Mouse (Mus musculus) ES-E14 (cell line): Measurements from ENCODE around the gene Bcl2l14. TPM values are rescaled to one million over a fixed set of nuclear protein-coding genes. Genes with fewer than 3 reads are reported as not detected.
A peak's percentile ranks its signal among the peaks of the same experiment; 100 is the strongest.

Experiments used
- DNase-seq: peaks from one replicate; pipeline ENCODE4 v3.0.0-alpha.2; 2013; ENCODE audit warnings: low read depth, low spot score
- H3K27ac ChIP-seq: 2 replicates; pipeline ENCODE4 v1.5.1; 2012; ENCODE audit warnings: low read depth, mild to moderate bottlenecking, low read length, moderate library complexity, mixed read lengths; ENCODE audit not compliant: poor library complexity, insufficient read depth, severe bottlenecking
- H3K36me3 ChIP-seq: 2 replicates; pipeline ENCODE4 v1.6.1; 2012; ENCODE audit warnings: mild to moderate bottlenecking, low read length, moderate library complexity, mixed read lengths; ENCODE audit not compliant: control insufficient read depth, poor library complexity, insufficient read depth, severe bottlenecking
- H3K4me1 ChIP-seq, 2 experiments: fragments of 150-350 bp in 1 of 2; sonication (generic) in 1 of 2; 2 replicates each; pipeline ENCODE4 v1.6.1; 2012; ENCODE audit warnings: low read length in 2 of 2, mild to moderate bottlenecking in 1 of 2, mixed read lengths in 1 of 2; ENCODE audit not compliant: control insufficient read depth in 2 of 2, insufficient read depth in 2 of 2, poor library complexity in 1 of 2
- H3K4me3 ChIP-seq, 2 experiments: fragments of 150-350 bp in 1 of 2; sonication (generic) in 1 of 2; 2 replicates each; pipeline ENCODE4 v1.5.1; 2012; ENCODE audit warnings: low read length in 2 of 2, low read depth in 1 of 2, mild to moderate bottlenecking in 1 of 2, mixed read lengths in 1 of 2; ENCODE audit not compliant: insufficient read depth in 1 of 2, poor library complexity in 1 of 2, severe bottlenecking in 1 of 2
- H3K9ac ChIP-seq: 2 replicates; pipeline ENCODE4 v1.6.1; 2012; ENCODE audit warnings: low read depth, mild to moderate bottlenecking, low read length, mixed read lengths; ENCODE audit not compliant: poor library complexity, insufficient read depth, severe bottlenecking
- H3K9me3 ChIP-seq: fragments of 150-350 bp; sonication (generic); 2 replicates; pipeline ENCODE4 v1.6.1; 2012; ENCODE audit warnings: low read depth, mild to moderate bottlenecking, low read length; ENCODE audit not compliant: control insufficient read depth, insufficient read depth
- CHD2 ChIP-seq: IDR thresholded peaks from 2 replicates; pipeline ENCODE4 v1.6.1; 2014; ENCODE audit warnings: mild to moderate bottlenecking, low read depth, low read length, inconsistent platforms
- HCFC1 ChIP-seq: IDR thresholded peaks from 2 replicates; pipeline ENCODE4 v1.6.1; 2012; ENCODE audit warnings: low read length, inconsistent platforms, borderline replicate concordance; ENCODE audit not compliant: insufficient read depth
- MAFK ChIP-seq: IDR thresholded peaks from 2 replicates; pipeline ENCODE4 v1.6.1; 2014; ENCODE audit warnings: mild to moderate bottlenecking, low read depth, low read length, inconsistent platforms; ENCODE audit not compliant: insufficient read depth
- ZC3H11A ChIP-seq: IDR thresholded peaks from 2 replicates; pipeline ENCODE4 v1.6.1; 2012; ENCODE audit warnings: low read depth, mild to moderate bottlenecking, inconsistent platforms, low read length, borderline replicate concordance
- ZNF384 ChIP-seq: IDR thresholded peaks from 2 replicates; pipeline ENCODE4 v1.6.1; 2012; ENCODE audit warnings: low read depth, low read length, inconsistent platforms
- in situ Hi-C, 2 experiments: fragments of 600-800 bp; cut with MboI; formaldehyde crosslinking; loops; one replicate each; pipeline ENCODE4 v1.15.1; 2025; ENCODE audit warnings: low sequenced_read_pairs in 2 of 2, inconsistent platforms in 1 of 2; ENCODE audit not compliant: unreplicated experiment in 2 of 2
- total RNA-seq: library from RNA; depleted of rRNA; stranded (reverse); fragments of 300-350 nt; gene quantifications from 2 replicates; pipeline ENCODE4 v1.2.3, GENCODE M21; 2012

Bcl2l14 gene
- total RNA-seq, 1 experiment: 1.6 TPM

DNA sequence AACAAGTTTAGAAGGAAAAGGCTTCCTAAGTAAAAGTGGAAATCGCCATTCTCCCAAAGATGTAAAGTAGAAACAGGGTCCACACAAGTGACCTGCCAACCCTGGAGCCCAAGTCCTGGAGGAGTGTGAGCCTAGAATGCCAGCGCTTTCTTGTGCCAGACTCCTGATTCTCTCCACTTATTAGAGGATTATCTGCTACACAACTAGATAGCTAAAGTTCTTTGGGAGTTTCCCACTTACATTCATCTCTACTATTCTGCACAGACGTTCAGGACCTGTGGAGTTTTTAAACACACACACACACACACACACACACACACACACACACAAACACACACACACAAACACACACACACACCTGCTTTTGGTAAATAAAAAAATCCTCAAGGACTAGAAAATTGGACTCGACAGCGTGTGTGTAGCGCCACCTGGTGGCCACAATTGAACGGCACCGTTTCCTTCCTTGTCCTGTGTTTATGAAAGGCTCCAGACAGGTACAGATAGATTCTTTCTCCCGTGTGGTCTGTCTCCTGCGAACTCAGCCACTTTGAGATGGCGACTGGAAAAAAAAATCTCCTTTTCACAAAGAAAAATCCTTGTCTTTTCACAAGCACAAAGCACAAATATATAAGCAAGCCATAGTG lies 6.7 kb upstream of the Bcl2l14 start:
- no peak overlapping the region for H3K4me3 ChIP-seq
- H3K4me1 ChIP-seq: no peaks in the 10 kb centered on the region; a peak in 2 of 4 replicates
- H3K9me3 ChIP-seq: no peaks in the 10 kb centered on the region
- no peak overlapping the region for H3K27ac ChIP-seq
- in situ Hi-C loops: loop anchor here (10.0 to 25.0 kb wide), 2 partner anchors 425 to 427 kb away; no protein-coding TSS in a partner anchor
- TF ChIP-seq CHD2 (no peak), ZC3H11A (peak; percentile 89), ZNF384 (peak; percentile 90), MAFK (no peak), HCFC1 (no peak)
- H3K36me3 ChIP-seq: no peaks in the 10 kb centered on the region
- peak; percentile 87 for DNase-seq
- H3K9ac ChIP-seq: no peak overlapping the region

DNA sequence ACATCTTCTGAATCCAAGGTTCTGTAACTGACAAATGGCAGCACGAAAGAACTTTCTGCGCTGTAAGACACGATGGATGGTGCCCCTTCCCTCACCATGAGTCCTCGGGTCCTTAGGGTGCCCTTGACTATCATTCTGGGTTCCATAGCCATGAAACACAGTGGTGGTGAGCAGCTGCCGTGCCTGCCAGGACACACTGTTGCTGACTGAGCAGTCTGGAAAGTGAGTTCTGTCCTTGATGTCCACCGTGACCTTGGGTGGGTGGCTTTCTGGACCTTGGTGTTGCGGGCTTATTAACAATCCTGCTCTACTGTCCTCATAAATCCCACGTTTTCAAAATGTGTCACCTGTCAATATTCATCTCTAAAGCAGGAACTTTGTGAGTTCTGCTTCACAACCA lies 6.2 kb upstream of the Bcl2l14 start:
- Histone ChIP-seq H3K9me3 (no peaks in the 10 kb centered on the region), H3K9ac (no peak overlapping the region), H3K27ac (no peak overlapping the region), H3K4me3 (no peak overlapping the region), H3K36me3 (no peaks in the 10 kb centered on the region), H3K4me1 (no peaks in the 10 kb centered on the region; a peak in 2 of 4 replicates)
- in situ Hi-C loops: loop anchor here (10.0 to 25.0 kb wide), 2 partner anchors 425 to 428 kb away; no protein-coding TSS in a partner anchor
- TF ChIP-seq ZC3H11A (no peak), CHD2 (no peak), ZNF384 (no peak), HCFC1 (no peak), MAFK (no peak)
- no peak for DNase-seq

DNA sequence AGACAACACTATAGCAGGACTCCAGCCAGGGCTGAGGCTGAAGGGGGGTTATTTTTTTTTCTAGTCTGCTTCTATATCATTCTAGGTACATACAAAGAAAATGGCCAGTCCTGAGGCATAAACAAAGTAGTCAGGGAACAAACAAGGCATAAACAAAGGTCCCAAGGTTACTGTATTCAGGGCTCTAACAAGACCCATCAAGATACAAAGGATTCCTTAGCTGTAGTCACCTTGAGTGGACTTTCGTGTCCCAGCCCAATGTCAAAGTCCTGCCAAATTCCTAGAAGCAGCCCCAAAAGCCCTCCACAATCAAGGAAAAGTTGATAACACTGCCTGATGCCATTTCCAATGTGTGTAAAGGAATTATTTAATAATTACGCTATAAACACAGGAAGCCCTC lies 5.3 kb upstream of the Bcl2l14 start:
- no peak for DNase-seq
- no peaks in the 10 kb centered on the region for H3K9me3 ChIP-seq
- in situ Hi-C loops: loop anchor here in 1 of 2 experiments (25.0 kb wide), 1 partner anchor 429 kb away; no protein-coding TSS in a partner anchor
- H3K4me1 ChIP-seq: no peaks in the 10 kb centered on the region; a peak in 2 of 4 replicates
- no peak overlapping the region for H3K4me3 ChIP-seq
- H3K27ac ChIP-seq: no peak overlapping the region
- H3K9ac ChIP-seq: no peak overlapping the region
- no peak for TF ChIP-seq ZC3H11A
- no peak for TF ChIP-seq HCFC1
- no peak for TF ChIP-seq MAFK
- no peak for TF ChIP-seq ZNF384
- TF ChIP-seq CHD2: no peak
- no peaks in the 10 kb centered on the region for H3K36me3 ChIP-seq

DNA sequence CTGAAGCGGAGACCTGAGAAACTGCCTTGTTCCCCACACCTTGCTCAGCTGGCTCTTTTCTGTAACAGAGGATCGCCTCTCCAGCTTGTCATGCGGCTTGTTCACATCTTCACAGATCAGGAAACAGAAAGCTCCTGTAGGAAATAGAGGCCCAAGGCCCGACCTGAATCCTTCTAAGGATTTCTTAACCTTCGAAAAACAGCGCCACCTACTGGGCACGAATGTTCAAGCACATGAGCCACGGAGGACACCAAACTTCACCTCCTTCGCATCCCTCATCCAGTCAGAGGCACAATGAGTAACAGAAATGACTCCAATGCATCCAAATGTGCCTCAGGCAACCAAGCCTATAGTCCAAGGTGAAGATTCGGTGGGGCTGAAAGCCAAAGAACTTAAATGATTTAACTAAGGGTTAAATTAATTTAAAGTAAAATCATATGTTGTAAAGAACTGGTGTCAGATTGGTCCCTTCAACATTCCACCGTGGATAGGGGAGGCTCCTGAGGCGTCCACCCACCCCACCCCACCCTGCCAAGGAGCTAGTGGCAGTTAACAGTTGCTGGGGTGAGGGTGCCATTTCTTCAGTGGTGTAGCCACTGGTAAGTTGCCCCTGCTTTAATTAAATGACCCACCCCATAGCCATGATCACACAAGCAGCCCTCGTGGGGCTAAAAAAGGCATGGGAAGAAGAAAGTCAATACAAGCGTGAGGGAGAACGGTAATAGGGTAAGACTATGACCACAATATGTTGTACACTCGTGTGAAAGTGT lies 7.0 kb downstream of the Bcl2l14 start:
- Histone ChIP-seq H3K4me3 (no peak overlapping the region; a peak in 1 of 4 replicates), H3K9me3 (no peaks in the 10 kb centered on the region), H3K9ac (peak overlapping the region; percentile 24; the same call in 1 of the 2 replicates), H3K36me3 (no peaks in the 10 kb centered on the region), H3K4me1 (peaks cover 0 to 17% of the 10 kb centered on the region in 2 experiments; a peak in 2 of 4 replicates), H3K27ac (no peak overlapping the region)
- in situ Hi-C loops: no loop called here
- peak; percentile 91 for DNase-seq
- TF ChIP-seq ZNF384 (no peak), ZC3H11A (peak; percentile 31; the same call in 1 of the 2 replicates)
